Mouse (Mus musculus) left cerebral cortex, adult 8-10 months (tissue): ENCODE results near the gene Gtf2ird1. TPM values are rescaled to one million over a fixed set of nuclear protein-coding genes. Genes with fewer than 3 reads are reported as not detected.
"Not testable (repeated sequence)": the region's sequence is repeated elsewhere in the genome, so short reads cannot be mapped to it uniquely, and the experiment has no call there.

Source experiments
- DNase-seq, 2 experiments: peaks; one replicate each; pipeline ENCODE4 v3.0.0; 2022; ENCODE audit warnings: low spot score in 2 of 2
- total RNA-seq, 4 experiments: library from RNA; stranded (reverse); gene quantifications; 2 replicates each; pipeline ENCODE4 v1.2.4; 2022

Gtf2ird1 gene
- total RNA-seq, 4 experiments from 2014 or later: 48.9 to 66.4 (median 52.1) TPM

GRCm38 (mm10) chr5:134475006-134475605 is 18.6 kb upstream of the Gtf2ird1 start:
- no peak for DNase-seq

- DNase-seq: no peak
Observed at GRCm38 (mm10) chr5:134473902-134474301, 17.4 kb upstream of the Gtf2ird1 start.

GRCm38 (mm10) chr5:134470538-134471169 is 14.1 kb upstream of the Gtf2ird1 start:
- DNase-seq: no peak

- DNase-seq: no peak
Observed at GRCm38 (mm10) chr5:134469559-134470150, 13.1 kb upstream of the Gtf2ird1 start.

GRCm38 (mm10) chr5:134468158-134468765 is 11.7 kb upstream of the Gtf2ird1 start:
- no peak for DNase-seq

GRCm38 (mm10) chr5:134467030-134467549 is 10.6 kb upstream of the Gtf2ird1 start:
- DNase-seq: no peak

GRCm38 (mm10) chr5:134466296-134467029 is 9.9 kb upstream of the Gtf2ird1 start:
- no peak for DNase-seq

GRCm38 (mm10) chr5:134465197-134465596 is 8.7 kb upstream of the Gtf2ird1 start:
- DNase-seq: no peak

GRCm38 (mm10) chr5:134464225-134464624 is 7.7 kb upstream of the Gtf2ird1 start:
- DNase-seq: no peak

- no peak for DNase-seq
Observed at GRCm38 (mm10) chr5:134462731-134463130, 6.2 kb upstream of the Gtf2ird1 start.

GRCm38 (mm10) chr5:134462316-134462715 is 5.8 kb upstream of the Gtf2ird1 start:
- DNase-seq: no peak

GRCm38 (mm10) chr5:134460546-134460945 is 4.0 kb upstream of the Gtf2ird1 start:
- no peak for DNase-seq

GRCm38 (mm10) chr5:134459096-134459495 is 2.6 kb upstream of the Gtf2ird1 start:
- DNase-seq: no peak

GRCm38 (mm10) chr5:134458416-134458815 is 1.9 kb upstream of the Gtf2ird1 start:
- no peak for DNase-seq

GRCm38 (mm10) chr5:134457371-134457770 is 855 bp upstream of the Gtf2ird1 start:
- no peak for DNase-seq

GRCm38 (mm10) chr5:134455914-134456423 is 547 bp downstream of the Gtf2ird1 start:
- DNase-seq: no peak

GRCm38 (mm10) chr5:134455186-134455895 is 1.2 kb downstream of the Gtf2ird1 start:
- DNase-seq: no peak

- DNase-seq: no peak
Observed at GRCm38 (mm10) chr5:134454421-134454820, 2.1 kb downstream of the Gtf2ird1 start.

GRCm38 (mm10) chr5:134453577-134453976 is 2.9 kb downstream of the Gtf2ird1 start:
- DNase-seq: no peak

GRCm38 (mm10) chr5:134446755-134447154 is 9.8 kb downstream of the Gtf2ird1 start:
- not testable (repeated sequence) for DNase-seq

GRCm38 (mm10) chr5:134445895-134446294 is 10.6 kb downstream of the Gtf2ird1 start:
- DNase-seq: no peak
